Mouse (Mus musculus) 416B (cell line): ENCODE results near the gene Vti1a.
A peak's percentile ranks its signal among the peaks of the same experiment; 100 is the strongest.

Experiments
- DNase-seq: peaks from one replicate; pipeline ENCODE4 v3.0.0; 2011; ENCODE audit warnings: low read depth

Gene Vti1a

DNA sequence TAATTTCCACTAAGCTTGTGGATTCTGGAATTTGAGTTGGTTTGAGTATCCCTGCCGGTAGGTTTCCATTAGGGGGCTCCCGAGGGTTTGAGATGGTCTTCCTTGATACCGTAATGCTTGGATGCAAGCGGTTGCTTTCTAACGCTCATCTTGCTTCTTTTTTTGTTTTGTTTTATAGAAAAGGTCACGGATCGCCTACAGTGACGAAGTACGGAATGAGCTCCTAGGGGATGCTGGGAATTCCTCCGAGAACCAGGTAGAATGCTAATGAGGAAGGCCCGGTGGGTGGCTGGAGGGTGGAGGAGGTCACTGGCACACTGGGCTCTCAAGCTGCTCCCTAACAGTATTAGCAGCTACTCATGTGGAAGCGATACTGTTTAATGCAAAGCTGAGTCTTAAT is 64.7 kb downstream of the Vti1a start:
- DNase-seq: no peak

DNA sequence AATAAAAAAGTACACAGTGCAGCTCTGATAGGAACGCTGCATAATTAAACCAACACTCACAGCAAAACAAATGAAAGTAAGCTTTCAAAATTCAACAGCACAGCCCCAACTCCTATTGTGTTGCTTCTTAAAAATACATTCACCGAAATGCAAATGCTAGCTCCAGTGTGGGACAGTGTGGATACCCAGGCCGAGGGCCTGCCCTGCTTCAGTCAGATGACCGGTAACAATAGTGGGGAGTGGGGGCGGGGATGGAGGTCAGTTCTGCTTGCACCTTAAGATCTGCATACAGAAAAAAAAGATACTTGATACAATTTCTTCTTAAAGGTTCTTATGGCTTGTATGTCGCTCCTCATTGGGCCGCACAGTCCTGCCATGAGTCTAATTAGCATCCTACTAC is 65.2 kb downstream of the Vti1a start:
- no peak for DNase-seq

DNA sequence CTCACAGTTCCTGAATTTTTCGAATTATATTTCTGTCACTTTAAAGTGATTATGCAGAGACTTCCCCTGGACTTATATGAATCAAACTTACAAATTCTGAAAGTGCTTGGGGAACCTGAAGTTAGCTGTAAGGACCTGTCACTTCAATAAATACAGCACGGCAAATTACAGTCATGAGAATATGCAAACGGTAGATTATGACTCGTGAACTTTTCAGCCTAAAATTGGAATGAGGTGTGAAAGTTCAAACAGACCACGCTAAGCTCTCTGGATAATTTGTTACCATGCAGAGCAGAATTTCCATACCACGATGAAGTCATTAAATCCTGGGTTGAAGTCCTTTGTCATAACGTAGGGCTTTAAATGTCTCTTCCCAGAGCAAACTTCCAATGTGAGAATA is 66.7 kb downstream of the Vti1a start:
- DNase-seq: no peak

DNA sequence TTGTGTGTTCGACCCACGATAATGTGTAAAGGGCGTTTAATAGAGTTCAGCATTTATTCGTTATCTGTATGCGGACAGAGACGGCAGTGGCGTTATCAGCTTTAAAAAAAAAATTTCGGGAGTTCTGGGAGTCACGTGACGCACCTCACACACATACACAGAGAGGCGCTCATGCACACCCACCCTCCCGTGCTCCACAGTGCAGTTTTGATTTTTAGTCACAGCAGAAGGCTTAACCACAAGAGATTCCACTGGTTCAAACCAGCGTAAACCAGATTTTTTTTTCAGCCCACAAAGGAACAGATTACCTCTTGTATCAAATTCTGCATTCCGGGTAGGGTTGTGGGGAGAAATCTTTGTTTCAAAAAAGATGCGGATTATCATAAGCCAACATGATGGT is 68.5 kb downstream of the Vti1a start:
- no peak for DNase-seq

DNA sequence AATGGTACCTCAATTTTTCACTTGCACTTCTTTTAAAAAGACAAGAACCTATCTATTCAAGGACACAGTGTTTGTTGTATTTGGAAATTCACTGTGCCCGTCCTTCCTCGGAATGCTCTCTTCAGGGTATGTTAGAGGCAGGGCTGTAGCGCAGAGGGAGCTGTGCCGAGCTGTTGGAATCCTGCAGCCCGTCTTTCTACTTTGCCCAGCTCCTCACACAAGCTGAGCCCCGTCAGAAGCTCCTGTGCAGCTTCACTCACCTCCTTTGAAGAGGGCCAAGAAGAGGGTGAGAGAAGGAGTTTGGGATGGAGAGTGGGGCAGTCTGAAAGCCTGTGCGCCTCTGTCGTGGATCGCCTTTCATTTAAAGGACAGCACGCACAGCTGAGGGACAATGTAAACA is 72.9 kb downstream of the Vti1a start:
- DNase-seq: no peak

DNA sequence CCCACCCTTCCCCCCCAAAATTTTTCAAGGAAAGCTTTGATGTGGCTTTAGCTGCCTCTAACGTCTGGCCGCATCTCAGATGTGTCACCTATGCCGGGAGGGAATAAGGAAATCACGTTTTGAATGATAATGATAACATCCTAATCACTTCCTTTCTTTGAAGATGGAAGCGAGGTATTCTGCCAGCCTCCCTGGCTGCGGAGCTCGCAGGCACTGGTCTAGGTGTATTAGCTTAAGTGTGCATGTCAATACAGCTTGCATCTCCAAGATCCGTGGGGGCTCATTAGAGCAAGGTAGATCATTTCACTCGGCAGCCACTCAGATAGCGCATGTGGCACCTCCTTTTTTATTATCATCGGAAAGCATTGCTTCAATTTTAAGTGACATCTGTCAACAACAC is 74.2 kb downstream of the Vti1a start:
- no peak for DNase-seq

DNA sequence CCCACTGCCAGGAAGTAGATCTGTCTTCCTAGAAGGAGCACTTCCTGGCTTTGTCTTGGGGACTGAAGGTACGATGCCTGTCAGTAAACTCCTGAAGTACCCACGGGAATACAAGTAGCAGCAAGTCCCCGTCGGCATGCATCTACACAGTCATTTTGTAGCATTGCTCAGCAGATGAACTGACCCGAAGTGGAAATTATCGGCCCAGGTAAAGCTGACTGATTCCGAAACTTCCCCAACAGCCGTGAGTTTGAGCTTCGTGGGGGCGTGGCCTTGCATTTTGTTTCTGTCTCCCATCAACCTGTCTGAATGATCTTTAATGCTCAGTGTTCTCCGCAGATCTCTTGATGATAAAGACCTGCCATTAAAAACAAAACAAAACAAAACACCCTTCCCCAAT is 85.5 kb downstream of the Vti1a start:
- no peak for DNase-seq

DNA sequence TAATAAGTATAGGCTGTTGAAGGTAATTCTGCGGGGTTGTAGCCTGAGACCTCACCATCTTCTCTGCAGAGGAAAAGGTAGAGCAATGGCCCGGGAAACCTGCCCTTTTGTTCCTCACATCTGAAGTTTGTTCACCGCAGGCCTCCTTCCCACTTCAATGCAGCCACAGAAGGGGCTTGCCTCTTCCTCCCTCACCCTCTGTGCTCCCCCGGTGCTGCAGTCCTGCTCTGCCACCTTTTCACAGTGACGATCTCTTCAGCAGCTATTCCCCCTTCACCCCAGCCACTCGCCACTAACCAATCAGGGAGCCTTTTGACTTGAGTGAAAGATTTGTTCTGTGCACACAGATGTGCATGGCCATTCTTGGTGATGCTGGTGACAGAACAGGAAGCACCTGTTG is 92.4 kb downstream of the Vti1a start:
- no peak for DNase-seq

DNA sequence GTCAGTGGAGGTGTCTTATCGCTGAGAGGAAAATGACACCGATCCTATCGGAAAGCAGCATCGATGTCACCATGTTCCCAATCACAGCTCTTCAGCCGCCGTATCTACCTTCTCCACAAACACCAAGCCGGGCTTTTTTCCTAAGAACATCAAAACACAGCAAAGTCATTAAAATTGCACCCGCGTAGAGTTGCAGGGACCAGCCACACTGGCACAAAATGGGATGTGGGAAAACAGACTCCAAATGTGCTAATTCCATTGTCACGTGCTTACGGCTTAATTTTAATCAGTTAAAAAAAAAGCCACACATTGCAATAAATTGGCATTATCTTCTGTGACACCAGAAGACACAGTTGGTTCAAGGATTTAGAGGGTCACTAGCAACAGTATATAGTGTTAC is 95.3 kb downstream of the Vti1a start:
- no peak for DNase-seq

DNA sequence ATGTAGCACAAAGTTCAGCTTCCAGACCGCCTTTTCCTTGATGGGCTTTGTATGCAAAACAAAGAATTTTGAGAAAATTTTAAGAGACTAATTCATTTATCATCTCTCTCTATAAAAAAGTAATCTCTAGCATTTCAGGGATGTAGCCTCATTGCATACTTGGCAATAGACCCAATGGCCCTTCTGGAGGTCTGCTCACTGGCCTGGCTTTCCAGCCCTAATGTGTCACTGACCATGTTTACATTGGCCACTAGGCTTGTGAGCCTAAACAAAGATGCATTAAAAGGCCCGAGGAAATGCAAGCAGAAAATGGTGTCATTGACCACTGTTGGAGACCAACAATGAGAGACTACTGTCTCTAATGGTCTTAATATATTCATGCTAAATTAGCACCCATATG is 95.8 kb downstream of the Vti1a start:
- no peak for DNase-seq

DNA sequence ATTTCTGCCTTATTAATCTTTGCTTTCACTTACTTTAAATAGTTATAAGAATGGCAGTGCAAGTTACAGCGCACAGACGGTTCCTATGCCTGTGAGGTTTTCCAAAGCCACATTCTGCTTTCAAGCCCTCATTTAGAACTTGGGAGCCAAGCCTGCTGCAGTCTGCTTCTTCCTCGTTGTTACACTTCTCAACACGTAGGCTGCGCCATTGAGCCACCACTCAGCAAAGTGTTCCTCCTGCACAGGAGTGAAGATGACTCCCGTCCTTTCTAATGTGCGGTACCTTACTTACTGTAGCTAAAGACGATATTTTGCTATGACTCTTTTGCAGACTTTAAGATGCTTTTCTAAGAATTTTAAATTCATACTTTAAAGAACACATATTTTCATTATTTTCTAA is 98.0 kb downstream of the Vti1a start:
- DNase-seq: peak; percentile 68

DNA sequence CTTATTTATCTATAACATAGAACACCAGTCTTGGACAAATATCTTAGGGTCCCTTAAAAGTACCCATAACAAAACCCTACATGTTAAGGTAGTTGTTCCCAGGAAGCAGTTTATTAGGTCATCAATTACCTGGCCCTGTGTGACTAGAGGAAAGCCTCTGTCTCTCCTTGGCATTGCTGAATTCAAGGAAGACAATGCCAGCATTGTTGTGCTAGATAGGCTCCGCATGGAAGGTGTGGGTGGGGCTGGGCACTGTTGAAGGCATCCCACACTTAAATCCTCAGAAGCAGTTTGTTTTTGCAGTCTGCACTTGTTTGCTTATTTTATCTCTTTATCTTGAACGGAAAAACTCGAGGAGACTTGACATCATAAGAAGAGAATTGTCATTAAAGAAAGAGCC is 102.7 kb downstream of the Vti1a start:
- no peak for DNase-seq

DNA sequence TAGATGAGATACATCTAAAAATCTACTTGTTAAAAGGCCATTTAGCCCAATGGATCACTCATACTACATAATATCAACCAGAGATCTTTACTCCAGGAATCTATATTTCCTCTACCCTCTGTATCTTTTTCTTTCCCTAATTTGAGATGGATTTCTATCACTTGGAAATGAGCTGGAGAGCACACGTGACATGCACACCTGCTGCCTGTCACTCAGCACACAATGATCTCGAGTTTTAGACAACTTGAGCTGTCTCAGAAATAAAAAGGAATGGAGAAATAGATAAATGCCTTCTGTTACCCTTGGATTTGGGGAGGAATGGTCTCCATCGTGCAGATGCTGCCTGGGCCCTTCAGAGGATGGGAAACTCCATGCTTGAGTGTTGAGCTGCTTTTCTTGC is 103.9 kb downstream of the Vti1a start:
- no peak for DNase-seq

DNA sequence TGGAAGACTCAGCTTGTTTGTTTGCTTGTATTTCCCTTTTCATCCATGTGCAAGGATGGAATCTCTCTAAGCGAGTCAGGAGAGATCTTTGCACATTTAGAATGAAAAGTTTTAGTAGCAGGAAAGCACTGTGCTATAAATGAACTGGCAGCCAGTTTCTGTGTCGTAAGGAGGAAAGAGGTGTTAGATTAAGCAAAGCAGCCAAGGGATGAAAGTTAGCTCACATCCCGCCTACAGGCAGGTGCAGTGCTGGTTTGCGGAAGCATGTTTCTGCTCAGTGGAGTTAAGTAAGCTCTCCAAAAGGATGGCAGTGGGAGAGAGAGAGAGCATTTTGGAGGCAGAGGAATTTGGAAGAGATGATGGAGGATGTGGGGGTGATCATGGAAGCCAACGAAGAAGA is 105.7 kb downstream of the Vti1a start:
- no peak for DNase-seq

DNA sequence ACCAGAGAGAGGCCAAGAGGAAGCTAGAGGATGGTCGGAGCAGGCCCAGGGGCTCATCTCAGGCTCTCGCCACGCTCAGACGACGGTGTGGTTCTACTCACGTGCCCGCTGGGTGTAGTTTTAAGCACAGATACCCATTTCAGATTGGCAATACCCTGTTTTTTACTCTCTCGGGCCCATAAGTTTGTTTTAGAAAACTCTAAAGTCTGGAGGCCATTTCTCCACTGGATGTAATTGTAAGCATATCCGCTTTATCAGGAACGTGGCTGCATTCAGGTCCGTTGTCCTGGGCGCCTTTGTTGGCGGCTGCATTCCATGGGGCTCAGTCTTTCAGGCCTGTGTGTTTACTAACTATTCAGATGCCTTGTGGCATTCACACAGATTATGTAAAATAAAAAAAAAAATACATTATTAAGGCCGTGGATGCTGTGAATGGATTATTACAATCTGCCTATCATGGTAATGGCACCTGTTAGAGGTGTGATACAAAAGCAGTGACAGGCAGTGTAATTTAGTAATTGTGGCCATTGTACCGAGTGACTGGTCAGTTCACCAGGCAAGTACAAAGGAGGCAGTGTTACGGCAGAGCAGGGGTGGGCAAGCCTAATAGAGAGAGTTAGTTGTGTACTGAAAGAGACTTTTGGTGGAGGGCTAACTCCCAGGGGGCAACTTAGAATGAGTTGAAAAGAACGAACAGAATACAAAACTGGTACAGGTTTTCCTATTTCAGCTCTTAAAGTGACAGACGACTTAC is 106.4 kb downstream of the Vti1a start:
- no peak for DNase-seq

DNA sequence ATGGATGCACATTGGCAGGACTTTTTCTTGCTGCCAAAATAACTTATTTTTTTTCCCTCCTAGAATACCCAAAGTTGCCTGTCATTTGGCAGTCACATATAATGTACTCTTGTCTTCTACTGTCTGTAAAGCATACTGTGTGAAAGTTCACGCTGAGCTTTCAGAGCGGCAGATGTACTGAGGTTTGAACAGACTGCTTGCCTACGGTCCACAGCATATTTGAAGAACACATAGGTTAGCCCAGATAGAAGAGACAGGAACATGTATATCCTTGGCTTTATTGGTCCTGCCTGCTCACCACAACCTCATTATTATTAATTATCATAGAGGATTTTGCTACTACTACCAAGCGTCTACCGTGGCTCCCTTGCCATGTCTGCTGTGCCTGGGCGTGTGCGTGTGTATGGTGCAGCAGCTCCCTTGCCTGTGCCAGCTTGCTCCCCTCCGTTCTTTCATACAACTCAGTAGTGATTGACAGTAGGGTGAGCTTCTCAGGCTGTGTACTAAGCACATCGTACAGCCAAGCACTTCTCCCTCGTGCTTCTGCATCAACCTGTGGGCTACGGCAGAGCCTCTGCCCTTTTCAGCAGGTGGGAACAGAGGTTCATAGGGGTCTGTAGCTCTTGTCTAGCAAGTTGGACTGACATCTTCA is 107.1 kb downstream of the Vti1a start:
- no peak for DNase-seq

DNA sequence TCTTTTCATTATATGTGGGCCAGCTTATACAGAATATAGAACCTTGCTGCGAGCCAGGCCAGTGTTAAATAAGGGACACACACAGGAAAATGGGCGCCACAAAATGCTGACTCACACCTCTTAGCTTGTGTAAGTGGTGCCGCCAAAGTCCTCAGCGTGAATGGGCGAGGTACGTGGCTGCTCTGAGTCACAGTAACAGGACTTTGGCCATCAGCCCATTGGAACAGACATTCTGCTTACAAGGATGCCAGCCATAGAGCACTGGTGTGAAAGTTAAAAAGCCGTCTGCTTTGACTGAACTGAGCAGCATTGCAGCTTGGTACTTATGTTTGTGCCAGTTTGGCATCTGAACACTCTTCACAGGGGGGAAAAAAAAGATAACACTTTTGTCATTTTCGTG is 107.9 kb downstream of the Vti1a start:
- peak; percentile 93 for DNase-seq

DNA sequence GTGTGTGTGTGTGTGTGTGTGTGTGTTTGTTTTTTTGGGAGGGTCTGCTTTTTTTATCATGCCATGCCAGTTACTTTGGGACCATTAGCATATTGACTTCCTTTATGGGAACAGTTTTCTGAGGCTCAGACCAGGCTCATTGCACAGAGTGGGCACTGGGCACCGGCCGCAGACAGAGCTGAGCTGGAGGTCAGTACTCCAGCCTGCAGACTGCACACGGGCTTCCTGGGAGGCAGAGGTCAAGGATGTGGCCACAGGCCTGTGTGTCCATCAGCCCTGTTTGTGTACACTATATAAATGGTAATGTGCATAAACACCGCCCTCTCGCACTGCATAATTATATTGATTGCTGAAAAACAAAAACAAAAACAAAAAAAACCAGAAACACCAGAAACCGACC is 108.4 kb downstream of the Vti1a start:
- DNase-seq: peak; percentile 5

DNA sequence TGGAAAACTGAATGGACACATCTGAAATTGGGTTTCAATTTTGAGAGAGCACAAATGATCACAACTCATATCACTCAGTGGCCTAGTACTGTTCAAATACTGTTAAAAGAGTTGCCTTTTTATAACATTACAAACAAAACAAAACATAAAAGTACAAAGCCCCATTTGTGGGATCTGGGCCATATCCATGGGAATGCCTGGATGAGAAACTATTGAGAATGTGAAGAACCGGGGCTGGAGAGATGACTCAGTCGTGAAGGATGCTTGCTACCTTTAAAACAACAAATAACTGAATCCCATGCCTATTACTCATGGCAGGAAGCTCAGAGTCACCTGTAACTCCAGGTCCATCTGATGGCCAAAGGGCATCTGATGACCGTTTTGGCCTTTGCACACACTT is 124.2 kb downstream of the Vti1a start:
- DNase-seq: no peak

DNA sequence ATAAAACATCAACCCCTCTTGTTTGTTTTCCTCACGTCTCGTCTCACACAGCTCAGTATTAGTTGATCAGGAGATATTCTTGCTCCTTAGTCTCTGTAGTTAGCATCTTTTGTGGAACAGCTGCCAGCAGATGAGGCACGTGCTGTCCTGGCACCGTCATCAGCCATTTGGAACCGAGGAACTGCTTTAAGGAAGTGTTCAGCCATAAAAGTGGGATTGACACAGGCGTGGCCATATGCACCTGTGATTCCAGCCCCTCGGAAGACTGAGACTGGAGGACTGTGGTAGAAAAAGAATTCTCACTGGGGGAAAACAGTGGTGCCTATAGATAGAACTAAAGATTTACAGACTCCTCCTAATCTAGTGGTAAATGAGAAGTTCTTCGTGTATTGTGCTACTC is 127.5 kb downstream of the Vti1a start:
- no peak for DNase-seq

DNA sequence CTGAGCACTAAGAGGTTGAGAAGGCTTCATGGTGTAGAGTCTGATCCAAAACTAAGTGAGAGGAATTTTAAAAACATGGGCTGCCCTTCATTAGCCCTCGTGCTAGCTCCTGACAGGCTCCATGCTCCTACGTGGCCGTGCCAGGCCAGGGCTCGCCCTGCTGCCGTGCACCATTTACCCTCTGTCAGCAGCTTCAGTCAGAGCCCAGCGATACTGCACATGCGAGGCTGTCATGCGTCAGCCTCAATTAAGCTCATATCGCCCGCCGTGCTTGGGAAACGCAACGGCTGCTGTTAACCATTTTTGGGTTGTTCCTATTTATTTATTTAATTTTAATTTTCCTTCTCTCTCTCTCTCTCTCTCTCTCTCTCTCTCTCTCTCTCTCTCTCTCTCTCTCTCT is 133.0 kb downstream of the Vti1a start:
- no peak for DNase-seq

DNA sequence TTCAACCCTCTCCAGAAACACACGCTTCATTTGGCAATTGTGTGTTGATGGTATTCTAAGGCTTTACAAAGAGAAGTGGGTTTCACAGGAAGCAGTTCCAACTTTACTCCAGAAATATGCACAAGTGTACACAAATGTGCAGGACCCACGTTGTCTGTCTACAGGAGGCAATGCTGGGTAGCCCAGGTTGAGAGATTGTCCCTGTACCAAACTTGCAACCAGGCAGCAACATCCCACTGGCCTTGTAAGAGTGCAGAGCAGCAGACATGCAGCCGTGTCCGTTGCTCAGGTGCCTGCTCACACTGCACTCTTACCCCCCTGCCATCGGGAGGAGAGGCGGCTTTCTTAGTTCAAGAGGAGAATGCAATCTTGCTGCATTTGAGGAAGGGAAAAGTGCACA is 133.4 kb downstream of the Vti1a start:
- DNase-seq: no peak

DNA sequence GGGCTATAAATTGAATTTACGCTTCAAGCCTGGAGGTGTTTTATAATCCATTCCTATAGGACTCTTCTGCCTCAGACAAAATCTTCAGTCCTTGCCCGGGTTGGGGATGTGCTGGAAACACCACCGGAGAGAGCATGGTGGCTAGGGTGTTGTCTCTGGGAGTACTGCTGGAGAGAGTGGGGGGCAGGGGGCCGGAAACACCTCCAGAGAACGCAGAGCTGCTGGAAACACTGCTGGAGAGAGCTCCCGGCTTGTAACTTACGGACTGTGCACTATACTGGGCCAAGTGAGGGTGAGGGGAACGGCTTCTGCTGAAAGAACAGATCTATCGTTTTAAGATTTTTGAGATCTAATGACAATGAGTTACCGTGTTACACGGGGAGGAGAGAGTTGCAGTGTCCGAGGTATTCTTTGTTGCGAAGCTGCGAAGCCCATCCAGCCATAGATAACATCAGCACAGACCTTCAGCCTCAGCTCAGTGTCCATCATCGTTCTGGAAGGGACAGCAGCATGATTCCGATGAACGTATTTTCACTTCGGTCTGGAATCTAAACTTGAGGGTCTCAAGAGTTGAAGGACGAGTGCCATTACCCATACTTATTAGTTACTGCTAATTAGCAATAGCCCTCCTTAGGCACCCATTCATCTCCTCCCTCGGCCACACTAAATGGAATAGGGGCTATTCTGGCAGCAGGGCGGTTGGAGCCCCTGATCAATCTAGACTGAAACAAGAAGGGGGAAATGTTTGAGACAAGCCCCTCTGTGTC is 140.4 kb downstream of the Vti1a start:
- no peak for DNase-seq
